Mouse (Mus musculus) liver, adult 2 months (tissue): ENCODE results near the gene Pcbp2.

Experiments used
- CTCF ChIP-seq: fragments of 200-500 bp; IDR thresholded peaks from 2 replicates; pipeline ENCODE4 v1.5.1; 2011; ENCODE audit warnings: low read depth, low read length, control low read depth
- POLR2A ChIP-seq: fragments of 200-500 bp; IDR thresholded peaks from 2 replicates; pipeline ENCODE4 v1.6.1; 2011; ENCODE audit warnings: low read length, control low read depth; ENCODE audit not compliant: insufficient read depth; ENCODE audit errors: extremely low read depth

DNA sequence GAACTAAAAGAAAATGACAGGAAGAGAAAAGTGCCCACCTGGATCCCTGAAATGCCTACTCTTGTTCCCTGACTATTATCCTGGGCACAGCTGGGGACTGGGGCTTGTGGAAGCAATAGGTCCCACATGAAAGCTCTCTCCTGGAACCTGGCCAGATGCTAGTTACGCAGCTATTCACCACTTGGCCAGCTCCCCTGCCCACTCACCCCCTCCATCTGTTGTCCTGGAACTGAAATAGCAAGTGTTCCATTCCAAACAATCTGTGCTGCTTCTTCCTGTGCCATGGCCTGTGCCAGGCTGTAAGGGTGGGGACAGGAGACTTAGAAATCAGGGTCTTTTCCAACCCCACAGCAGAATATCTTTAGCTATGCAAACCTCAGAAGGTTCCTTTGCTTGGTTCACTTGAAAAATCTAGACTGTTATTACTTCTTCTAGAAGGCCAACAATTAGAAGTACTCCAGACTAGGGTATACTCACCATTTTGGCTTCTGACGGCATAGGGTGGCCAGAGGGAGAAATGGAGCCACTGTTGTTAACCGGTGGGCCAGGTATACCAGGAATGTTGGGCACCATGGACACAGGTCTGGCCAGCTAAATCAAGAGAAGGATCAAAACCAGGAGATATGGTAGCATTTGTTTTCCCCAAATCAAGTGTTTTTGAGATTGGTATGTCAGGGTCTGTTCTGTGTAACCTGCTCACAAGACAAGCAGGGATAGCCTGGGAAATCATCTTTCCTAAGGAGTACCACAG lies 76.5 kb downstream of the Pcbp2 start:
- TF ChIP-seq CTCF (no peak), POLR2A (no peak)
